Mouse (Mus musculus): Measurements from ENCODE around the gene Ldb2.

The Ldb2 gene

GRCm38 (mm10) chr5:44714508-44714907 lies 85.0 kb downstream of the Ldb2 start:
- no peak for DNase-seq

DNA sequence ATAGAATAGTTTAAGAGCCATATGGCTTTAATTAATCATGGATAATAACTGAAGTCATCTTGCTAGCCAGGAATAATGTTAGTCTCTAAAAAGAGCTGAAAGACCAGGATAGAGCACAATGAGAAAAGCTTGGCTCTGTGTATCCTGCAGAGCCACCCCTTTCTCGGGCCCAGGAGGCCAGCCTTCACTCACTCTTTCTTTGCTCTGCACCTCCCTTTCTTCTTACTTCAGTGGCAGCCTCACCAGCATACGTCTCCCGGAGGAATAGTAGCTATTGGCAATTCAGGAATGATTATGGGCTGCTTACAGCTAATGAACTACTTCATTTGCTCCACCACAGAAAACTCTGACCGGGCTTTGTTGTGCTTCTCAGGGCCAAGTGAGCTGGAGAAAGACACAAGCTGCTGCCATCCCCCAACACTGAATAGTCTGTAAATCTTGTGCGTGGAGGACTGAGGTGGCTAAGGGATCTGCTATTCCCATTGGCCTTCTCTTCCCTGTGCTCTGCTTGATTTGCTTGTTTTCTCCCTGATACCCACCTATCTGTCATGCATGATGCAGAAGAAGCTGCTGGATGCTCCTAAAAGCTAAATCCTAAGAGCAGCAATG lies 86.2 kb downstream of the Ldb2 start:
- no peak for DNase-seq

DNA sequence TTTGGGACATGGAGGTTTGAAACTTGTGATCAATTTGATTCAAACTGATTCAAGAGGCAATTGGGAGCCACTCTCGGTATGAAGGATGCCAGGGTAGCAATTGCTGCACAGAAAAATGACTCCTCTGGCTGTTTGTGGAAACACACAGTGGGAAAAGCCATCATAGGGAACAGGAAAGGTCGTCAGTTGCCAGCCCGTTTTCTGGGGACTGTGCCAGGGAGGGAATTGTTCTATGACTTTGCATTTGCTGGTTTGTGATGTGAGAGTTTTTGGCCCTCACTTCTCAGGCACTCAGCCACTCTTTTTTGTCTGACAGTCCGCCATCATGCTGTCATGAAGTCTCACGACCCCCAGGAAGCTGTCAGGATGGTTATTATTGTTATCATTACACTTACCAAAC lies 88.3 kb downstream of the Ldb2 start:
- peak in 1 of 2 experiments; percentile 16 for DNase-seq

DNA sequence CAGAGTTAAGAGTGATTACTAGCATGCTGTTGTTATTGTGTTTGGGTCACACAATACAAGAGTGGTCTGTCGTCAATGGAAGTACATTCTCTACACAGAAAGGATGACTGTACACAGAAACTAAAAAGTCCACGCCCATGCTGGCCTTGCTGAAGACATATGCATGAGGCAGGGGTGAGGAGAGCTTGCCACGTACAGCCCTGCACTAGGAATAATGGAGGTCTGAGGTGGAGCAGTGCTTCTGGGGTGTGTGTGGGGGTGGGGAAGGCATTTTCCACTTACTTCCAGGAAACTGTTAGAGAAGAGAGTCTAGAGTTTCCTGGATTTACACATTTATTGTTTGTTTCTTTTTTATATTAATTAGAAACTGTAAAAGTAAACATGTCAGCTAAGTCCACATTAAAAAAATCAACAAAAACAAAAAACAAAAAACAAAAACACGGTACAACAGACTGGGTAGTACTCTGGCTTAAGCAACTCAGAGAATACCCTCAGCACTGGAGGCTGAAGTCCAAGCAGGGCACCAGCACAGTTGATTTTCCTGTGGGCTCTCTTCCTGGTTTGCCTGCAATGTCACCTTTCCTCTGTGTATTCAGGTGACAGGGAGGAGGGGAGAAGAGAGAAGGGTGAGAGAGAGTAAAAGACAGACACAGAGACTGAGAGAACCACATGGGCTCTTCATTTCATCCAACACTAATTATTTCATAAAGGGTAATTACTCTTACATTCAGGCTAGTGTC lies 89.2 kb downstream of the Ldb2 start:
- DNase-seq, result no peak

- no peak for DNase-seq
These were observed 90.2 kb downstream of the Ldb2 start for GRCm38 (mm10) chr5:44709276-44709675.

- DNase-seq, result no peak
These were observed 91.5 kb downstream of the Ldb2 start for GRCm38 (mm10) chr5:44707946-44708345.

GRCm38 (mm10) chr5:44706997-44707698 lies 92.3 kb downstream of the Ldb2 start:
- no peak for DNase-seq

- DNase-seq, result no peak
These were observed 101.5 kb downstream of the Ldb2 start for GRCm38 (mm10) chr5:44697993-44698392.

DNA sequence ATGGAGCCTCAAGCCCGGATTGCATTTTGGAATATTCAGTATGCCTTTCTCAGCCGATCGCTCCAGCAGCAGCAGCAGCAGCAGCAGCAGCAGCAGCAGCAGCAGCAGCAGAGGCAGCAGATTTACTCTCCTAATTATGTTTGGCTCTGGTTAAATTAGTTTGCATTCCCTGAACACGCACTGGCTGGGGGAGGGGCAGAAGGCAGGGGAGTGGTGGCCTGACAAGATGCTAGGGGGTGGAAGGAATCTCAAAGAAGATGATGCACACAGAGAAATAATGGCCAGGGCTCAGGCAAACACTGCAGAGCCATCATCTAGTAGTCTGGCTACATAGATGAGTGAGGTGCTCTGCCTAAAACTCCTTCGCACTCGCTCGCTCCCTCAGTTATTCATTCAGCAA lies 102.9 kb downstream of the Ldb2 start:
- DNase-seq, result no peak

- DNase-seq, result no peak
These were observed 105.8 kb downstream of the Ldb2 start for GRCm38 (mm10) chr5:44693674-44694073.

DNA sequence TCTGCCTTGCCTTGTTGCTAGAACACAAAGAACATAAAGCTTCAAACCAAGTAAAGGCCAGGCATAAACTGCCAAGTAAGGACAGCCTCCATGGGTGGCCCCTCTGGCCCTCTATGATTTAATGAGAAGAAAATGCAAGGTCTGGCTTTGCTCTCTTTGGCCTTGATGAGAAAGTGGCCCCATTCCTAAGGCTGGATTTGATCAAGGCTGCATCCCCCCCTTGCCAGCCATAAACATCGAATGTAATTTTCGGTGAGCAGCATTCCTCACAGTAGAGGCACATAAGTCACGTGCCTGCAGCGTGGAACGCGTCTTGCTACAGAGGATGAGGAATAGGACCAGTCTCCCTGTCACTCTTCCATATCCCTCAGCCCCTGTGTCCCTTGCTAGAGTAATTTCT lies 113.1 kb downstream of the Ldb2 start:
- DNase-seq, result no peak

GRCm38 (mm10) chr5:44681054-44681638 lies 118.3 kb downstream of the Ldb2 start:
- DNase-seq, result no peak

- DNase-seq, result no peak
These were observed 121.7 kb downstream of the Ldb2 start for GRCm38 (mm10) chr5:44677814-44678213.

GRCm38 (mm10) chr5:44676145-44676754 lies 123.2 kb downstream of the Ldb2 start:
- no peak for DNase-seq

DNA sequence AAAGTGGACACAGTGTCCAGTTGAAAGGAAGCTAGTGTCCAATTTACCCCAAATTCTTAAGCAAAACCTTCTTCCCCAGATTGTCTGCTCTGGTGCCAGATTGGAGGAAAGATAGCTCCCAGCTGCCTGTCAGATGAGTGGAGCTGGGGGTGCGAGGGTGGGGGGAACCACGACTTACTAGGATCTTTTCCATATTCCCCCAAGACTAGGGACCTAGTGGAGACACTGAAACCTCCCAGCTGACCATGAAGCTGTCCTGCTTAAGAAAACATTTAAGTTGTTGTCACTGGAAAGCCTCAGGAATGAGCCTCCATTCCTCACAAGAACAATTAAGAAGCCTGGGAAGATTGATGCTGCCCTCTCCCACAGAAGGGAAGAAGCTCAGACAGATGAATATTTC lies 129.1 kb downstream of the Ldb2 start:
- no peak for DNase-seq

- no peak for DNase-seq
These were observed 131.6 kb downstream of the Ldb2 start for GRCm38 (mm10) chr5:44667907-44668306.

DNA sequence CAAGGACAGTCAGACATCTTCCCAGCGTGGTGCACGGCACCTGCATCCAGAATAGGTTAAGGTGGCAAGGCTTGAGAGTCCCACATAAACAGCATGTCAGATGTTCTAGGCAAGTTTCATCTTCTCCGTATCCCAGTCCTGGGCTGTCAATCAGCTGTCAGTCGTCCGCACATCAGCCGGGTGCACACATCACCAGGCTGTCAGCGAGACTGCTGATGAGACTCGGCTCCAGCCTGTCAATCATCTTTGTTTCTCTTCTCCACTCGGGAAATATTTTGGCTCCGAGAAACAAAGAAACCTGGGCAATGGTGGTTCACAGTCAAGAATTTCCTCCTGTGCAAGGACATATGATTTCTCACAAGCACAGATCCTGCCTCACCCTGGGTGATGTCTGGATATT lies 132.1 kb downstream of the Ldb2 start:
- no peak for DNase-seq

- no peak for DNase-seq
These were observed 139.8 kb downstream of the Ldb2 start for GRCm38 (mm10) chr5:44659651-44660050.

- no peak for DNase-seq
These were observed 142.8 kb downstream of the Ldb2 start for GRCm38 (mm10) chr5:44656707-44657106.

- DNase-seq, result no peak
These were observed 145.1 kb downstream of the Ldb2 start for GRCm38 (mm10) chr5:44654403-44654802.

- no peak for DNase-seq
These were observed 152.7 kb downstream of the Ldb2 start for GRCm38 (mm10) chr5:44646842-44647190.

GRCm38 (mm10) chr5:44645952-44646841 lies 153.3 kb downstream of the Ldb2 start:
- no peak for DNase-seq

All from cerebellum, postnatal 25 days (tissue).